Mouse (Mus musculus): ENCODE measurements around the gene Adam17.
A peak's percentile ranks its signal among the peaks of the same experiment; 100 is the strongest.

Adam17 gene

GRCm38 (mm10) chr12:21315923-21316868 is 57.2 kb downstream of the Adam17 start, which contains the start of gene Iah1:
Iah1 (plus strand) TSS chr12:21316389.
- peak; percentile 81 to 83 for DNase-seq (ENCODE audit: low spot score in 2 of 2)

GRCm38 (mm10) chr12:21312201-21312600 is 61.2 kb downstream of the Adam17 start:
- DNase-seq (ENCODE audit: low spot score in 2 of 2): no peak

DNA sequence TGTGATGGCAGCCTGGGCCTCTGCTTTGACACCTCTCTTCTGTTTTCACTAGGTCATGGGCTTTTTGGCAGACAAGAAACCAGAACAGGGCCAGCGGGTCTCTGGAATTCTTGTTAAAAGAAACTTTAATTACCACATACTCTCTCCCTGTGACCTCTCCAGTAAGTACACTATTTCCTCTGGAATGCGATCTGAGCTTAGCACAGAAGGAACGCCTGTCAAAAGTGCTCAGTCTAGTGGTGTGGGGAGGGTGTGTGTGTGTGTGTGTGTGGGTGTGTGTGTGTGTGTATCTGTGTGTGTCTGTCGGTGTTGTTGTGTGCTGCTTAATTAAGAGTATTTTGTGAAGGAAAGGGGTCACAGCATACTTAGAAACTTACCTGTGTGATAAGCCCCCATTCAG is 66.7 kb downstream of the Adam17 start:
- DNase-seq (ENCODE audit: low spot score in 2 of 2): no peak

DNA sequence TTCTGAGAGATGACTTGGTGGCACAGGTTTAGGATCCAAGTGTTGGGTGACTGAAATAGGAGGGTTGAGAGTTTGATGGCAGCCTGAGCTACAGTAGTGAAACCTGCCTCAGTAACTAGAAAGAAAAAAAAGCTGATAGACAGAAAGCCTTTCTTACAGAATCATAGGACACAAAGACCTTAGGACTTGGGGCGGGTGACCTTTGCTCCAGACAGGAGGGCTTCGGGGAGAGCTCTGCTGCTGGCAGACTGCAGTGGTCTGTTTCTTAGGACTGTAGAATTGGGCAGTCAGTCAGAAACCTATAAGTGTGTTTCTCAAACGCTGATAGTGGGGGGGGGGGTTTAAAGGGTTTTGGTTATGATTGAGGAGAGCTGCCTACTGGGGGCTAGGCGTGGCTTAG is 67.7 kb downstream of the Adam17 start:
- DNase-seq (ENCODE audit: low spot score in 2 of 2): no peak

DNA sequence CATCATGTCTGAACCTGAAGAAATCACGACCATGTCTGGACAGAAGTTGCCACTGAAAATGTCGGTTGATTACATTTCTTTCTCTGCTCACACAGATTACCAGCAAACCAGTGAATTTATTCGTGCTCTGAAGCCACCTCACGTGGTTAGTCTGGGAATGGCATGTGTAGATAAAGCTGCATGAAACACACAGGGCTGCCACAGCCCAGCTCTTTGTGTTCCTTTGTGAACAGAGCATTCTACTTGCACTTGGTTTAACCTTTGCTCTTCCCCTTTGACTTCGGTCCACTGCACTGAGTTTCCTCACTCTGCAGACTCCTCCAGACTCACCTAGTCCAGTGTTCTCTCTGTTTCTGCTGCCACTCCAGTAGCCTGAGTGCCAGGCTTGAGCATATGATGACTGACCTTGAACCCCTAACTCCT is 71.1 kb downstream of the Adam17 start:
- no peak for DNase-seq (ENCODE audit: low spot score in 2 of 2)

- no peak for DNase-seq (ENCODE audit: low spot score in 2 of 2)
These were observed 71.5 kb downstream of the Adam17 start for GRCm38 (mm10) chr12:21301932-21302331.

- no peak for DNase-seq (ENCODE audit: low spot score in 2 of 2)
These were observed 72.1 kb downstream of the Adam17 start for GRCm38 (mm10) chr12:21301324-21301723.

DNA sequence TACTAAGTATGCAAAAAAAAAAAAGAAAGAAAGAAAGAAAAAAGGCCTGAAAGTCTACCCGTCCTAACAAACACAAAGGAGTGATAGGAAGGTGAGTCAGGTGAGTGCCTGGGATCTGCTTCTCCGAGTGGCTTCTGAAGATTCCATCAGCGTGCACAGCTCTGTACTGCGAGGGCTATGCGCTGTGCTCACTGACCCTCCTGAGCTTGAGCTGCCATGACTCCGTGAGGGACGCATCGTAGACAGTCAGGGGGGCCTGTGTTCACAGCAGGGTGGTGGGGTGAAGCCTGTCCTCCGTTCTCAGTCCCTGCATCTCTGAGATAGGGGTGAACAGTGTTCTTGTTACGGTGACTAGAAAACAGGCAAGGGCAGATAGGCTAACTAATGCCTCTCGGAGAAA is 74.6 kb downstream of the Adam17 start:
- no peak for DNase-seq (ENCODE audit: low spot score in 2 of 2)

GRCm38 (mm10) chr12:21289651-21290050 is 83.8 kb downstream of the Adam17 start:
- DNase-seq (ENCODE audit: low spot score in 2 of 2): no peak

GRCm38 (mm10) chr12:21288716-21289395 is 84.6 kb downstream of the Adam17 start:
- DNase-seq (ENCODE audit: low spot score in 2 of 2): no peak

GRCm38 (mm10) chr12:21286712-21287650 is 86.5 kb downstream of the Adam17 start:
- DNase-seq (ENCODE audit: low spot score in 2 of 2): peak in 1 of 2 experiments; percentile 55

GRCm38 (mm10) chr12:21286243-21286622 is 87.2 kb downstream of the Adam17 start, which contains the start of gene Itgb1bp1:
Itgb1bp1 (minus strand) TSS chr12:21286284.
- DNase-seq (ENCODE audit: low spot score in 2 of 2): peak; percentile 99

DNA sequence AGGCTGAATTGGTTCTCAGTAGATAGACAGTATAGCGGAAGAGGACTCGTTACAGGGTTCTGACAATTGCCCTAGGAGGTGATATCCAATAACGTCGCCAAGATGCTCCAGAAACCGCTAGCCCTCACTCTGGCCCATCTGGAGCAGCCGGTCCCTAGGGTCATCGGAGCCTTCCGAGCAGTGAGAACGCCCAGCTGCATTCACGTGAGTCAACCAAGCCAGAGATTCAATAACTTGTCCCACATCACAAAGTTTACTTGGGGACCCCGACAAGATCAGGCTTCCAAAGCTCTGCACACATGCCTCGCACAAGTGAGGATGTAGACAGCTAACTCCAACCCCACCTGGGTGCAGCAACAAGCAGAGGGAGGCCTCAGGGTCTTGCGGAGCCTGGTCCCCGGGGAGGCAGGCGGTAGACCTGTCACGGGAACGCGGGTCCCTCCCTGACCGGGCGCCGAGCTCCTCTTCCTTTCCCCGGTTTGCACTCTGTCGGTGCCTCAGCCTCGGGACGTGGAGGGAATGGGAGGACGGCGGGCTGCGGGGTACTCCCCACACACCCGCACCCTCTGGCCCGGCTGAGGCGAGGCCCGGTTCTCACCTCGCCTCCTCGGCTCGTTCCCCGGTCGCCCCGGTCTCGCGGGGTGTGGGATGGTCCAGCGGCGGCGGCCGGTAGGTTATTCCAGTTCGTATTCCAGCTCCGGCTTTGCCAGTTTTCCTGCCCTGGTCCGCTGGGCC is 87.8 kb downstream of the Adam17 start:
- DNase-seq (ENCODE audit: low spot score in 2 of 2): no peak

DNA sequence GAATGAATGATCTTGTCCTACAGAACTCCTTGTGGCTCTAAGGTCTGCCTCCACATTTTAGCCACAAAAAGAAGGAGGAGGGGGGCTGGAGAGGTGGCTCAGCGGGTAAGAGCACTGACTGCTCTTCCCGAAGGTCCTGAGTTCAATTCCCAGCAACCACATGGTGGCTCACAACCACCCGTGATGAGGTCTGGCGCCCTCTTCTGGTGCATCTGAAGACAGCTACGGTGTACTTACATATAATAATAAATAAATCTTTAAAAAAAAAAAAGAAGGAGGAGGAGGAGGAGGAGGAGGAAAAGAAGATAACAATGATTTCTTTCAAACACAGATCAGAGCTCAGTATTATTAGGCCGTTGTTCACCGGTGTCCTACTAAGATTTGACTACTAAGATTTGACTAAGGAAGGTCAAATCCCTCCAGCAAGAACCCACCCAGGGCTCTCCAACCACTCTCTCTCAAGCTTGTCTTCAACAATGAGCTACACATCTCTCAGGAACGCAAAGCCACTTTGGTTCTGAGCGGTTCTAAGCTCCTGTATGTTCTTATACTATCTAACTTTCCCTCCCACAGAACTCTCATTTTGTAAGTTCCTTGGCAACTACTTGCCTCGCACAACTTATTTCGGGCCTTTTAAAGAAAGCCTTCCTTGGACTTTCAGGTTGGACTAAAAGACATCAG is 88.5 kb downstream of the Adam17 start, which contains the start of gene Cpsf3:
Cpsf3 (plus strand) TSS at position 631 of the 681 bp plus-strand sequence.
- DNase-seq (ENCODE audit: low spot score in 2 of 2): no peak

GRCm38 (mm10) chr12:21277352-21277864 is 96.0 kb downstream of the Adam17 start:
- no peak for DNase-seq (ENCODE audit: low spot score in 2 of 2)

DNA sequence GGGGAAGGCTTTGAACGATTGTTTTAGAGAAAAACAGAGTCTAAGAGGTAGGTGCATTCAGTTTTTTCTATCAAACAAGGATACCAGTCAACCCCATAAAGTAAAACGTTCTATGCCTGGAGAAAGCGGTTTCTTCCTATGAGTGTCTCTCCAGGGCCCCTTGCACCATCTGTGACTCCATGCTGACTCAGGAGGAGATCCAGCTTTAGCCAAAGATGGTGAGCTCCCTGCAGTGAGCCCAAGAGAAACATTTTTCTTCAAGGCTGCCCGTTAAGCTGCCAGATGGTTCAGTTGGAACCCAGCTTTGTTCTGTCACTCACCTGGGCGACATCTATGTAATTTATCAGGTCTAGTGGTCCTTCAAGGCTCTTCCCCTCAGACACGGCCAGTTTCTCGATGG is 99.0 kb downstream of the Adam17 start:
- no peak for DNase-seq (ENCODE audit: low spot score in 2 of 2)
